Mouse (Mus musculus) cerebellum, adult 11 months (tissue): ENCODE measurements around the gene Cops4.

Experiments used
- DNase-seq: peaks from one replicate; pipeline ENCODE4 v3.0.0; 2022

Cops4 gene

DNA sequence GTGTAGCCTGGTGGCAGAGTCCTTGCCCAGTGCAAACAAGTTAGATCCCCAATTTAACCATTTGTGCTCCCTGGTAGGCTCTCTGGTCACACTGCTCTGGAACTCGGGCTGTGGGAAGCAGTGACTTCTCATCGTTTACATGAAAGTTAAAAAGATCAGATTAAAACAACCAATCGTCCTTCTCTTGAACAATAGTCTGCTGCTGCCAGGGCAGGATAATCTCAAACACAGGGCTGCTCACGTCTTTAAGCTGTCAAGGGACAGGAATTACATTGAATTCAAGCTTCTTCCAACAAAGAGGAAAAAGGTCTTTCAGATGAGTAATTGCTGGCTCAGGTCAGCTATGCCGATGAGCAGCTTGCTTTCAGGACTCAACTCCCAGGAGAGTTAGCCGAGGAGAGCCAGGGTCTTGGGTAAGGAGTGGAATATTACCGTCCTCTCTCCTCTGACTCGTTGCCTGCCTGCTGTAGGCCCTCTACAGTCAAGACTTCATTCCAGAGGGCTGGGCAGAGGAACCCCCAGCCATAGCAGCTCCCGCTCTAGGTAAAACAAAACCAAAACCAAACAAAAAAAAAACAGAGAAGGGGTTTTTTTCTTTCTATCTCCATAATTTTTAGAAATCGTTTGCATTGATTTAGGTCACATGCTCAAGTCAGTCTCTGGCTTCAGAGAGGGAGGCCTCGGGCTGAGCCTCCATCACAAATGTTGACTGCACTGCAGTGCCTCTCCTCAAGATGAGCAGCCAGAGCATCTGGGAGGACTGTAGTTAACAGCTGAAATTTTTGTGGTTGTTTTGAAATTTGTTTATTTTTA lies 63.7 kb downstream of the Cops4 start:
- no peak for DNase-seq

DNA sequence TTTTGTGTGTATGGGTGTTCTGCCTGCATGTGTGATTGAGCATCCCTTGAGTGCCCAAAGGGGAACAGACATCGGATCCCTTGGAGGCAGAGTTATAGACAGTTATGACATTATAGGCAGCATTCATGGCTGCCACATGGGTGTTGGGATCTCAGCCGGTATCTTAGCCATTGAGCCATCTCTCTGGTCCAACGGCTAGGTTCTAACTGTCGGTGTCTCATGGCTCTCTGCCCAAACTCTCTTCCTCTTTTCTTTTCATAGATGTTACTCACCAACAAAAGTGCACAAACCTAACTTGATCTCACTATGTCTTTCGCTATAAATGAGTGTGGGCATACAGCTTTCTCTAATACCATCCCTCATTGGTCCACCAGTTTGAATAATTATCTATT lies 64.3 kb downstream of the Cops4 start:
- DNase-seq, result no peak

DNA sequence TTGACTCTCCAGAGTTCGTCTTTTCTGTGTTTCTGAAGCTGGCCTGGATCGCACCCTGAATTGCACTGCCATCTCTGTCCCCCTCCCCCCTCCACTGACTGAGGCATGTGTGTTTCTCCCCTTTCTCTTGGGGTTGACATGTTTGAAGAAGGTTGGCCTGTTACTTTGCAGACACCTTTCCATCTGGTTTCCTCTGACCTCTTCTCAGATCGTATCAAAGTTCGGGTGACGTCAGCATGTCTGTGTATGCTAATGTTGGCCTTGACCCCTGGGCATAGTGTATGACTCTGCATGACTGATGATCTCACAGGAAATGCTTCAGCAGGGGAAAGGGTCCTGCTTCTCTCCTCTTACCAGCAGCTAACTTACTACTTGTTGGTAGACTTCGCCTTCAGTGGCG lies 65.0 kb downstream of the Cops4 start:
- DNase-seq, result no peak

DNA sequence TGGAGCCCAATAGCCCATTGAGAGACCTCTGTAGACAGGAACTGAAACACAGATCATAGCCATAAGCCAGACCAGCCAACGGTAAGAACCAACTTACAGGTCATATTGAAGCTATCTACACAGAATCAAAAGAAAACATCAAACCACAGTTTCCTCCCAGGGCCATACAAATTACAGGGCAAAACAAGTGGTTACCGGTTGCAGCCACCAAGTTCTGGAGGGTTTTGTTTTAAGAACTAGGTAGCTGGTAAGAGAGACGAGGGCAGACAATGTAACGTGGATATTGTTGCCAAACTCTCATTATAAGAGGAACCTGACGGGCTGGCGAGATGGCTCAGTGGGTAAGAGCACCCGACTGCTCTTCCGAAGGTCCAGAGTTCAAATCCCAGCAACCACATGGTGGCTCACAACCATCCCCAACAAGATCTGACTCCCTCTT lies 67.1 kb downstream of the Cops4 start:
- DNase-seq, result no peak

DNA sequence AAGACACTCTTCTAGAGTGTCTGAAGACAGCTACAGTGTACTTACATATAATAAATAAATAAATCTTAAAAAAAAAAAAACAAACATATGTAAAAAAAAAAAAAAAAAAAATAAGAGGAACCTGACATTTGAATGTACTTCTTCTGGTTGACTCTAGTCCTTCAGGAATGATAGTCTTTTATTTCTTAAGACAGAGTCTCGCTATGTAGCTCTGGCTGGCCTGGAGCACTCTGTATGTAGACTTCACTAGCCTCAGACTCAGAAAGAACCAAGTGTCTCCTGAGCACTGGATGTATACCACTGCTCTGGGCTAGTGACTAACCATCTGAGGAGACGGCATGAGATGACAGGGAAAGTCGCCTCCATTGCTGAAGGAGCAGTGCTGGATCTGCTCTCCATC lies 67.5 kb downstream of the Cops4 start:
- no peak for DNase-seq

DNA sequence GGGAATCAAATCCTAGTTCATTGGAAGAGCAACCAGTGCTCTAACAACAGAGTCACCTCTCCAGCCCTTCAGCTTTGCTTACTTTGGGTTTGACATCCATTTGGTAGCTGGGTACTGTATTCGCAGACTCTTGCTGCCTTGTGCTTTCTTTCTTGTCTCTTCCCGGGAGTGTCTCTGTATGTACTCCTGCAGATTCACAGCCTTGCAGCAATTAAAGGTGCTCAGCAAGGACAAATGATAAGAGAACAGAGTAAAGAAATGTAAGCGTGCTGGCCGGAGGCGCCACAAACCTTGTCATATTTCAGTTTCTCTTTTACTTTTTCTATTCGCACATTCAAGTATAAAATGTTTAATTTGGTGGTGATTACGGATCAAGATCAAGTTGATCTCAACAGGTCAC lies 69.0 kb downstream of the Cops4 start:
- DNase-seq, result no peak

DNA sequence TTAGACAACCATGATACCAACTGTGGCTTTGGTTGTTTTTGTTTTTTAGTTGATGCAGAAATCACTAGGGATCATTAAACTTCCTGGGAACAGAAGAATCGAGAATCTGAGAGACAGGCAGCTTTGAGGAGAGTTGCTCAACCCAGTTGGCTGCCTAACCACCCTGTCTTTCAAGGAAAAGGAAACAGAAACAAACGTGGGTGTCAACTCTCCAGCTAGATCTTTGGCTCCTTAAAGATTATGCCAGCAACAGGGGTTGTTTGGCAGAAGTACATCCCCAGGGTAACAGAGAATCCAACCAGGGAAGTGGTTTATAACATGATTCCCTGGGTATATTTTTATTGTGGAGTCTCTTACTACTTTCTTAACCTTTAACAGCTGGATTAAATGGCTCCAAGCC lies 69.5 kb downstream of the Cops4 start:
- no peak for DNase-seq

DNA sequence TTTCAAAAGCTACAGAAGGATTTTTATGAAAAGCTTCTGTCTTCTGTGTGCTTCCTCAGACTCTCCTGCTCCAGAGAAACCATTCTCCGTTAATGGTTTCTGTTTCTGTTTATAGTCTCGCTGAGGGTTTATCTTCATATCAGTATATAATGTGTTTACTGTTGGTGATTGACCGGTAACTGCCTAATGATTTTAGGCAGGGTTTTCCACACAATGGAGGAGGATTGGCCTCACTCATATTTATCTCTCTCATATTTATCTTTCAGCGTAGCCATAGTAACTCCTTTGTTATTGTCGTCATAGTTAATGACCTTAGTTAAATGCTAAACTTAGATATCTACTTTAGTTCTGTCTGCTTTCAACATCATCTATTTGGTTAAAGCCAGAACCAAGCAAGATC lies 72.4 kb downstream of the Cops4 start:
- DNase-seq, result no peak

DNA sequence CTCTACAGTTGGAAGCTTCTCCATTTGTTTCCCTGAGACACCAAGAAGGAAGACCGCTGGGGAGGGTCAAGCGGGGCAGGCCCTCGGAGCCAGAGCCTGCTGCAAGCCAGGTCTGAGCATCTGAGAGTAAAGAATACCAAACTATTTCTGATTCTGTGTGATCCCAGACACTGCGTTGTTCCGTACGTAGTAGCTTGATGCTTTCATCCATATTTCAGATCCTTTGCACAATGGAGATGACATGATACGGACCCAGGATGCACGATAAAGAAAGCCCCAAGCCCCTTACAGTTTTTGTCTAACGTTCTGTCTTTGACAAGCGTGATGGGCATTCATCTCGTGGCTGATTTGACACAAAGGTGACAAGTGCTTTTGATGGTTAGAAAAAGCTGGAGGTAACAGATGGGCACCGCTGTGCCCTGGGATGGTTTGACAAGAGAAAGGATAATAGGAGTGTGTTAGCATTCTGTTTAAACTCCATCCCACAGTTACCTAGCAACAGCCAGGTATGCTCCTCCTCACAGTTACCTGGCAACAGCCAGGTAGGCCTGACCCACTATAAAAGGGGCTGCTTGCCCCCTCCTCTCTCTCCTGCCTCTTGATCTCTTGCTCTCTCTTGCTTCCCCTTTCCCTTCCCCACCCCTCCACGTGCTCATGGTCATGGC lies 76.8 kb downstream of the Cops4 start:
- no peak for DNase-seq

DNA sequence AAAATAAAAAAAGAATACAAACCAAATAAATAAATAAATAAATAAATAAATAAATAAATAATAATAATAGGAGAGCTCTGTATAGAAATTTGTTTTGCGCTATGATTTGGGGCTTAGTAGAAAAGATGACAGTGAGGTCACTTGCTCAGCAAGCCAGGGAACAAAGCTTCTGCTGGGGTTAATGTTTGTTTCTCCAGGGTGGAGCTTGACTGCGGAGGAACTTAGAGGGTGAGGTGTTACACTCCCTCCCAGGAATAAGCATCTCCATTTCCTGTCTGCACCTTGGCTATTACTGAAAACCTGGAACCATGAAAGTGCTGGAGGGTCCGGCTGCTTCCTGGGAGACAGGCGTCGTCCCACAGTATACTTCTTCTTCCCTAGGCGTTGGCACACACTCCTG lies 77.9 kb downstream of the Cops4 start:
- no peak for DNase-seq
